Mouse (Mus musculus) granulocyte monocyte progenitor cell, adult 5-6 weeks (primary cell): ENCODE results near the gene Dnajc5. TPM values are rescaled to one million over a fixed set of nuclear protein-coding genes. Genes with fewer than 3 reads are reported as not detected.

Experiments used
- ATAC-seq: replicated peaks from 2 replicates; pipeline ENCODE4 v1.8.0; 2016; ENCODE audit warnings: mild to moderate bottlenecking, moderate TSS enrichment, inconsistent platforms; ENCODE audit not compliant: poor library complexity, severe bottlenecking
- total RNA-seq, 2 experiments: library from RNA; stranded (forward) in 1 of 2; stranded (reverse) in 1 of 2; fragments of 200-712, 200-1000 nt in 1 of 2; fragments of >200 nt in 1 of 2; fragmentation: Nextera tagmentation in 1 of 2; gene quantifications; 2 replicates each; pipeline ENCODE4 v1.2.3; 2014 to 2017

The Dnajc5 gene
- total RNA-seq, 2 experiments from 2014 or later, result 46.4 to 47.1 TPM

- ATAC-seq, result no peak
Observed at GRCm38 (mm10) chr2:181570921-181571595, 50.8 kb downstream of the Dnajc5 start.

DNA sequence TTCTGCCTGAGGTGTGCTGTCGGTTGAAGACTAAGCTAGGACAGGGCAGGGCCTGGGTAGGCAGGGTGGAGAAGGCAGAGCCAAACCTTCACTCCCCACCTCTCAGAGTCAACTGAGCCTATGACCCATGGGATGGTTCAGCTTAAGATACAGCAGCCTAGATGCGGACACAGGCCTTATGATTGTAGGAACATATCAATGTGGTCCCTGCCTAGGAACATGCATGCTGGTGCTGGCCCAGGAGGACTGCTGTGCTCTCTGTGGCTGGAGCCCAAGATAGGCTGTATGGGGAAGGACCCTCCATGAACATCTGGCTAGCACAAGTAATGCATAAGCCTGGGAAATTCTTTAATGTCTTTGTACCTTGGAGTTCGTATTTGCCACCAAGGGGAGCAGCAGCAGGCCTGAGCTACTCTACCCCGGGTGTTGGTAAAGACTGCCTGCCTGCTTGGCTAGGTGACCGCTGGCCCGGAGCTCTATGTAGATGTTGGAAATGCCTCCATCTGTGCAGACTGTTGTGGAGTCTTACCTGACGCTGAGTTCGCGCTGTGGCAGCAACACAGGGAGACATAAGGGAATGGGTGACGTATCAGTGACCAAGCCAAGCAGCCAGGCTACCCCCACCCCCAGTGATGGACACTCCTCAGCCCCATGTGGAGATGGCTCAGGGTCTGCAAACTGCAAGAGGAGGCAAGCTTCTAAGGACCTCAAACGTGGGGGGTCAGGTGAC lies 51.8 kb downstream of the Dnajc5 start:
- no peak for ATAC-seq

DNA sequence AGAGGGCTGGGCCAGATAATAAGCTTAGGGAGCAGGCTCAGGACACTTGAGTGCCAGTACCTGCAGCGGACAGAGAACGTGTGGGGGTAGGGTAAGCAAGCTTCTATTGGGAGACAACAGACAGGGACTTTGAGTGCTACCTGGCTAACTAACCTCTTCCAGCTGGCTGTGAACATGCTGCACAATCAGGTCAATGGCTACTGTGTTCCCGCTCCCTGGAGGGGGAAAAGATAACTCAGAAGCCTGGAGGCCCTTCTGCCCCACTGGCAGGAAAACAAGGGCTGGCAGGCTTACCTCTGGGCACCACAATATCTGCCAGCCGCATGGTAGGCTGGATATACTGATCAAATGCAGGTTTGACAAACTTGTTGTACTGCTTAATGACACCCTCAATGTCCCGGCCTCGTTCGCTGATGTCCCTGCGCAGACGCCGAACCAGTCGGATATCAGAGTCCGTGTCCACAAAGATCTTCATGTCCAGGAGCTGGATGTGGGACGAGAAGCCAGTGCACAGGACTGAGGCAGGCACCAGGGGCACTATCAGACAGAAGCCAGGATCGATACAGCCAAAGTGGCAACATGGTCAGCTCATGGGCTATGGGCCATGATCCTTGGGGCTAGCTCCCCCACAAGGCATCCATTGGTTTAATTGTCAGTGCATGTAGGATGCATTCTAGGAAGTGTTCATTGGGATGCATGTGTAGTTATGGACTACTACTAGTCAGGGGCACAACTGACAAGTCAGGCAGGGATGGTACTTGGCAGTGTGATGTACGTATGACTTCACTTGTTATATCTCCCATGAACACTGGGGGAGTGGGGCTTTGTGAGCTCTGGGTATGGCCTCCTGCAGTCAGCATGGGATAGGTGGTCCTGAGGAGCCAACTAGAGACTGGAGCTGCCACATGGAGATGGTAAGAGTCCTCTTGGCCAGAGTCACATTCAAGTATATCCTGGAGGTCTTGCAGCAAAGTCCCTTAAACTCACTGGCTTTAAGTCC lies 52.9 kb downstream of the Dnajc5 start:
- ATAC-seq, result no peak

- no peak for ATAC-seq
Observed at GRCm38 (mm10) chr2:181573961-181574360, 53.7 kb downstream of the Dnajc5 start.

- ATAC-seq, result no peak
Observed at GRCm38 (mm10) chr2:181574921-181575545, 54.7 kb downstream of the Dnajc5 start.

DNA sequence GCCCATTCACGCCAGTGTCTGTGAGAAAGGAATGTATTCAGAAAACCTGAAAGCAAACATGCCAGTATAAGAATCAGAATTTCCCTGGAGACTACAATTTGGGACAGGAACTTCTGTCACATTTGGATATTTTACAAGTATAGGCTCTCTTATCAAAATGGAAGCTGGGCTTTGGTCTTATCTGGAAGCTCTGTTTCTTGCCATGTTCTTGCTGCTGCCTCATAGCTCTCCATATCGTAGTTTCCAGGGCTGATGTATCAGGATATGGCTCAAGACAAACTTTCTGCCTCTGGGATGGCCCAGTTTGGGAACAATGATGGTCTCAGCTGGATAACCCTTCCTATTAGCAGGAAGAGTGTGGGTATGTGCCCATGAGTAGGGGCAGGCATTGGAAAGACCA lies 56.3 kb downstream of the Dnajc5 start:
- ATAC-seq, result no peak

- no peak for ATAC-seq
Observed at GRCm38 (mm10) chr2:181577126-181577525, 56.8 kb downstream of the Dnajc5 start.

- no peak for ATAC-seq
Observed at GRCm38 (mm10) chr2:181577981-181578581, 57.8 kb downstream of the Dnajc5 start.

- ATAC-seq, result no peak
Observed at GRCm38 (mm10) chr2:181578790-181579618, 58.7 kb downstream of the Dnajc5 start.

DNA sequence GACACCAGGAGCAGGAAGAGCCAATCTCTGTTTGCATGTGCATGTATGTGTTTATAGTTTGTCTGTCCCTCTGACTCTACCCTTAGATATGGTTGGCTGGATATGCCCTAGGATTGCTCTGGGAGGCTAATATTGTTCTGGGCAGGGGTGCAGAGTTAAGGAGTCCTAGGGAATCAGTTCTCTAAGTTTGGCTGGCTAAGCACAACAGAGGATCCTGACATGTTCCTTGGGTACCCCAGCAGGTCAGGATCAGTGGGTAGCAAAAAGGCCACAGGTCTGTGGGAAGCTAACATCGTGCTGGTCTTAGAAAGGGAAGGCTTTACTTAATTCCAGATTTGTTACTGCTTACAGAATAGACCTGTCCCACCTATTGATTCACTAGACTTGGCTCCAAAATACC lies 59.4 kb downstream of the Dnajc5 start:
- ATAC-seq, result no peak

DNA sequence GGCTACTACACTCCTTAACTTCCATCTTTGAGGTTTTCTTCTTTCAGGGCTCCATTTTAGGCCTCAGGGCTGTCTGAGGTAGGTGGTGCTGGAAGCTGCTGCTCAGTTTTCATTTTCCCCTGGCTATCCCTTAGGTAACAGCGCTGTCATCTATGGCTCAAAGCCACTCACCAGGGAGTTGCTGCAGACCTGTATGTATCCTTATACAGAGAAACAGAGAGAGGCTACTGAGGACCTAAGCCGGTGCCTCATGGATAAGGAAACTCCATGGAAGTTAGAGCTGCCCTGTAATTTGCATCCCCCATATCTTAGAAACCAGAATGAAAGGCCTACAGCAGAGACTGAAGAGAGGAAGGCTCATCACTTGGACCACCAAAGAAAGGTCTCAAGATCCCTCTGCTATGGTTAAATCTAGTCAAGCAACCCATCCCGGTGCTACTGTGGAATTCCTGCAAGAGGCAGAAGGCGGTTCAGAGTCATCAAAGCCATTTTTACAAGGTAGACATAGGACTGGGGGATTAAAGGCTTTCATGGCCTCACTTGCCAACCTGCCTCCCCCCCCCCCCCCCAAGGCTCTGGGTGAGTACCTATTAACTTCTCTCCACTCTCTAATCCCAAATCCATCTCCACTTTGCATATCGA lies 60.0 kb downstream of the Dnajc5 start:
- no peak for ATAC-seq

DNA sequence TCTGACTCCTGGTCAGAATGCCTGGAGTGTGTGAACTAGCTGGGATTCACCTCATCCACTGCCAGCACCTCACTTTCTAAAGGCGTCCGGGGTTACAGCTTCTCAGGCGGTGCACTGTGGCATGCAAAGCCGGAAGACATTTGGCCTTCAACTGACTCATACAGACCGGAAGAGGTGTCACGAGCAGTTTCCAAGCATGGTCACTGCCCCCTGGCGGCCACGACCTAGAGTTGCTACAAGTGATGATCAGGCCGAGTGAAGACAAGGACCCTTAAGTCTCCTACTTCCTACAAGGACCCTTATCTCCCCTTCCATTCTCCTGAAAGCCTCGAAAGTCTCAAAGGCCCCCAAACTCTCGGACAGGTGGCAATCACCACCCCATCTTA lies 60.7 kb downstream of the Dnajc5 start:
- ATAC-seq, result peak; percentile 85

- ATAC-seq, result peak; percentile 73
Observed at GRCm38 (mm10) chr2:181581402-181582120, 61.3 kb downstream of the Dnajc5 start.

- no peak for ATAC-seq
Observed at GRCm38 (mm10) chr2:181582358-181582757, 62.1 kb downstream of the Dnajc5 start.

DNA sequence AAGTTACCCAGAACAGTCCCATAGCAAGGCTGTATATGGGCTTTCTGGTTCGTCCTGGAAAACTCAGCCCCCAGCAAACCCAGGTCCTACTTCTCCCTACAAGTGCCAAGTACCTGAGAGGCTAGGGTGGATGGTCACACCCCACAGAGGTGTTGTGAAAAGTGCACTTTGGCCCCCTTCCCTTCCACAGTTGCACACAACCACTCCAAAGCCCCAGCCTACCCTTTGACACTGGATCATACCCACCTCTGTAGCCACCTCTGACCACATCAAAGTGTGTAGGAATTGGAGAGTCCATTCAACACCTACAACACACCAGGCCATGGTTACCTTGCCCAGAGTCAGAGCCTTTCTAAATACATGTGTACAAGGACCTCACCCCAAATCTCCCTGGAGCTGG lies 62.7 kb downstream of the Dnajc5 start:
- ATAC-seq, result no peak

DNA sequence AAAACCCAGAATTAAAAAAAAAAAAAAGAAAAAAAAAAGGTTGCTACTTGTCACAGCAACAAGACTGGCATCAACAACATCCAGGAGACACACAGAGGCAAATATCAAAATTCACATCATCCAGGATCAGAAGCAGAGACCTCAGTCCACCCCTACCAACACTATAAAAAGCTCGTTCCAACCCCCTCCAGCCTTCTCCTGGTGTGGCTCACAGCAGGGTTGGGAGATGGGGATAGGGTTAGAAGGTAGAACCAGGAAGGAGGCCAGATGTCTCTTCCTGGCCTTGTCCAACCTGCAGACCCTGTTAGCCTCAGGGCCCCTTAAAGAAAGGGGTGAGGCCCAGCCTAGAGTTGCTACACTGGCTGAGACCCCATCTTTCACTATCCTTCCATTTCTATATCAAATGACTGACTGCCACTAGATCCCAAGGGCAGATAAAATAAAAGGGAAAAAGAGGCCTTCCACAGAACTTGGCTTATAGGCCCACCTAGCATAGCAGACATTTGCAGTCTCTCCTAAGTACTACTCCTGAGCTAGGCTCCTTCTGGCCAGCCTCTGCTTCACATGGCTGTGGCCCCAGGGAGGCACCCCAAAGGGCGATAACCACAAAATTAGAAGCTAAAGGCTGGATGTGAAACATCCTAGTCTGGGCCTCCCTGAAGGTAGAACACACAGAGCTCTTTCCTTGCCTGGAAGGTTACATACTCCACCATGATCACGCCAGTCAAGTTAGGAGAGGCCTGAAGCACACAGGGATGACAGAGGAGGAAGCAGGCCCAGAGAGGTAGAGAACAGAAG lies 63.4 kb downstream of the Dnajc5 start:
- no peak for ATAC-seq

- ATAC-seq, result no peak
Observed at GRCm38 (mm10) chr2:181584411-181584942, 64.2 kb downstream of the Dnajc5 start, which contains the start of gene Uckl1. Gene Uckl1, minus strand, starts transcription at chr2:181584892.
